Mouse (Mus musculus): ENCODE measurements at regions not wholly inside any gene's neighbourhood (a gene's known extent, or its start where the extent isn't known, plus 50 kb on each side); places are given as distances from the start of the nearest gene placed in this dataset.
A peak's percentile ranks its signal among the peaks of the same experiment; 100 is the strongest.

- no peak for DNase-seq
These were observed 783.4 kb upstream of the Manea start for GRCm38 (mm10) chr4:27130108-27130507.

- no peak for DNase-seq
These were observed 771.3 kb upstream of the Manea start for GRCm38 (mm10) chr4:27117978-27118377.

- DNase-seq: no peak
These were observed 770.6 kb upstream of the Manea start for GRCm38 (mm10) chr4:27117075-27117827.

- DNase-seq: no peak
These were observed 758.7 kb upstream of the Manea start for GRCm38 (mm10) chr4:27105436-27105835.

- no peak for DNase-seq
These were observed 749.6 kb upstream of the Manea start for GRCm38 (mm10) chr4:27096245-27096644.

- DNase-seq: peak; percentile 5
These were observed 703.3 kb upstream of the Manea start for GRCm38 (mm10) chr4:27049971-27050370.

- no peak for DNase-seq
These were observed 702.5 kb upstream of the Manea start for GRCm38 (mm10) chr4:27049226-27049625.

Data from cerebellum, adult 11 months (tissue).